Mouse (Mus musculus) MEL (cell line): ENCODE measurements around the gene Olfr1393. TPM values are rescaled to one million over a fixed set of nuclear protein-coding genes. Genes with fewer than 3 reads are reported as not detected.

Experiments
- DNase-seq: peaks from one replicate; pipeline ENCODE4 v3.0.0; 2011; ENCODE audit warnings: low read depth, low spot score
- H3K27ac ChIP-seq: 2 replicates; pipeline ENCODE4 v1.5.1; 2012; ENCODE audit warnings: low read depth, mild to moderate bottlenecking, control low read depth, low read length, moderate library complexity; ENCODE audit not compliant: control insufficient read depth
- H3K27me3 ChIP-seq, 2 experiments: fragments of 150-350 bp in 1 of 2; sonication (generic) in 1 of 2; 2 replicates each; pipeline ENCODE4 v1.6.1; 2012; ENCODE audit warnings: low read length in 2 of 2, mild to moderate bottlenecking in 2 of 2, improper control_type of control experiment in 1 of 2, moderate library complexity in 1 of 2; ENCODE audit not compliant: insufficient read depth in 2 of 2, control insufficient read depth in 1 of 2
- H3K36me3 ChIP-seq, 2 experiments: 2 replicates each; pipeline ENCODE4 v1.6.1; 2012 to 2014; ENCODE audit warnings: low read length in 2 of 2, improper control_type of control experiment in 1 of 2, inconsistent platforms in 1 of 2, mild to moderate bottlenecking in 1 of 2; ENCODE audit not compliant: insufficient read depth in 2 of 2, control insufficient read depth in 1 of 2
- H3K4me1 ChIP-seq, 2 experiments: fragments of 150-350 bp in 1 of 2; sonication (generic) in 1 of 2; 2 replicates each; pipeline ENCODE4 v1.6.1; 2012; ENCODE audit warnings: low read length in 2 of 2, improper control_type of control experiment in 1 of 2, mild to moderate bottlenecking in 1 of 2; ENCODE audit not compliant: insufficient read depth in 2 of 2, control insufficient read depth in 1 of 2
- H3K4me3 ChIP-seq, 2 experiments: fragments of 150-350 bp in 1 of 2; sonication (generic) in 1 of 2; 2 replicates each; pipeline ENCODE4 v1.5.1; 2012; ENCODE audit warnings: low read depth in 2 of 2, low read length in 2 of 2, mild to moderate bottlenecking in 2 of 2, moderate library complexity in 2 of 2, control low read depth in 1 of 2, improper control_type of control experiment in 1 of 2; ENCODE audit not compliant: control insufficient read depth in 1 of 2, insufficient read depth in 1 of 2
- H3K79me2 ChIP-seq: 2 replicates; pipeline ENCODE4 v1.6.1; 2012; ENCODE audit warnings: mild to moderate bottlenecking, low read length, moderate library complexity; ENCODE audit not compliant: control insufficient read depth, poor library complexity, insufficient read depth
- H3K9ac ChIP-seq: 2 replicates; pipeline ENCODE4 v1.6.1; 2012; ENCODE audit warnings: low read depth, mild to moderate bottlenecking, control low read depth, low read length, moderate library complexity; ENCODE audit not compliant: control insufficient read depth, poor library complexity, severe bottlenecking
- H3K9me3 ChIP-seq: fragments of 150-350 bp; sonication (generic); replicated peaks from 2 replicates; pipeline ENCODE4 v1.6.1; 2012; ENCODE audit warnings: mild to moderate bottlenecking, low read length, improper control_type of control experiment, moderate library complexity; ENCODE audit not compliant: insufficient read depth
- CHD1 ChIP-seq: IDR thresholded peaks from 2 replicates; pipeline ENCODE4 v1.6.1; 2012; ENCODE audit warnings: low read depth, mild to moderate bottlenecking, inconsistent platforms, low read length, improper control_type of control experiment
- CTCF ChIP-seq, 3 experiments: IDR thresholded peaks in 2 of 3; conservative IDR thresholded peaks in 1 of 3; 2 replicates each; pipeline ENCODE4 v1.5.1; 2011 to 2012; ENCODE audit warnings: low read length in 3 of 3, low read depth in 2 of 3, mild to moderate bottlenecking in 2 of 3, improper control_type of control experiment in 1 of 3, inconsistent platforms in 1 of 3, mixed read lengths in 1 of 3, moderate library complexity in 1 of 3; ENCODE audit not compliant: control insufficient read depth in 1 of 3, insufficient read depth in 1 of 3, poor library complexity in 1 of 3, severe bottlenecking in 1 of 3
- E2F4 ChIP-seq: IDR thresholded peaks from 2 replicates; pipeline ENCODE4 v1.6.1; 2011; ENCODE audit warnings: low read depth, low read length, improper control_type of control experiment, borderline replicate concordance
- ELF1 ChIP-seq: IDR thresholded peaks from 2 replicates; pipeline ENCODE4 v1.6.1; 2014; ENCODE audit warnings: low read depth, mild to moderate bottlenecking, inconsistent platforms, low read length, improper control_type of control experiment, moderate library complexity
- EP300 ChIP-seq, 2 experiments: IDR thresholded peaks; 2 replicates each; pipeline ENCODE4 v1.6.1; 2011; ENCODE audit warnings: improper control_type of control experiment in 2 of 2, low read length in 2 of 2, low read depth in 1 of 2, mild to moderate bottlenecking in 1 of 2
- GABPA ChIP-seq: IDR thresholded peaks from 2 replicates; pipeline ENCODE4 v1.6.1; 2012; ENCODE audit warnings: low read depth, mild to moderate bottlenecking, inconsistent platforms, low read length, improper control_type of control experiment, moderate library complexity
- GATA1 ChIP-seq: IDR thresholded peaks from 2 replicates; pipeline ENCODE4 v1.6.1; 2011; ENCODE audit warnings: low read depth, low read length, improper control_type of control experiment
- KAT2A ChIP-seq: conservative IDR thresholded peaks from 2 replicates; pipeline ENCODE4 v1.6.1; 2012; ENCODE audit warnings: low read depth, low read length, improper control_type of control experiment, inconsistent platforms
- MAX ChIP-seq: IDR thresholded peaks from 2 replicates; pipeline ENCODE4 v1.6.1; 2011; ENCODE audit warnings: low read length, improper control_type of control experiment
- MEF2A ChIP-seq: IDR thresholded peaks from 2 replicates; pipeline ENCODE4 v1.6.1; 2014; ENCODE audit warnings: low read depth, mild to moderate bottlenecking, inconsistent platforms, low read length, improper control_type of control experiment; ENCODE audit not compliant: poor library complexity, insufficient replicate concordance, severe bottlenecking; ENCODE audit errors: extremely low read depth
- MYB ChIP-seq: IDR thresholded peaks from 2 replicates; pipeline ENCODE4 v1.6.1; 2011; ENCODE audit warnings: mild to moderate bottlenecking, low read depth, low read length, improper control_type of control experiment
- POLR2AphosphoS5 ChIP-seq: IDR thresholded peaks from 2 replicates; pipeline ENCODE4 v1.6.1; 2012; ENCODE audit warnings: low read depth, borderline replicate concordance, mild to moderate bottlenecking, inconsistent platforms, low read length, moderate library complexity, mixed read lengths
- RAD21 ChIP-seq: IDR thresholded peaks from 2 replicates; pipeline ENCODE4 v1.6.1; 2011; ENCODE audit warnings: mild to moderate bottlenecking, low read depth, low read length, improper control_type of control experiment
- SIN3A ChIP-seq: IDR thresholded peaks from 2 replicates; pipeline ENCODE4 v1.6.1; 2012; ENCODE audit warnings: low read length, improper control_type of control experiment, inconsistent platforms
- SMC3 ChIP-seq: IDR thresholded peaks from 2 replicates; pipeline ENCODE4 v1.6.1; 2011; ENCODE audit warnings: low read depth, low read length, improper control_type of control experiment
- TAL1 ChIP-seq: IDR thresholded peaks from 2 replicates; pipeline ENCODE4 v1.6.1; 2012; ENCODE audit warnings: mild to moderate bottlenecking, inconsistent platforms, low read length, moderate library complexity, mixed read lengths
- TBP ChIP-seq: IDR thresholded peaks from 2 replicates; pipeline ENCODE4 v1.8.0; 2011; ENCODE audit warnings: low read depth, low read length, improper control_type of control experiment
- USF2 ChIP-seq, 2 experiments: IDR thresholded peaks; 2 replicates each; pipeline ENCODE4 v1.6.1; 2011 to 2012; ENCODE audit warnings: improper control_type of control experiment in 2 of 2, low read length in 2 of 2, borderline replicate concordance in 1 of 2, inconsistent platforms in 1 of 2, low read depth in 1 of 2, mild to moderate bottlenecking in 1 of 2; ENCODE audit not compliant: insufficient read depth in 1 of 2
- ZMIZ1 ChIP-seq: IDR thresholded peaks from 2 replicates; pipeline ENCODE4 v1.6.1; 2012; ENCODE audit warnings: low read depth, mild to moderate bottlenecking, inconsistent platforms, low read length, improper control_type of control experiment, moderate library complexity
- ZNF384 ChIP-seq: IDR thresholded peaks from 2 replicates; pipeline ENCODE4 v1.6.1; 2012; ENCODE audit warnings: low read depth, mild to moderate bottlenecking, inconsistent platforms, low read length, improper control_type of control experiment
- polyA plus RNA-seq, 2 experiments: library from polyadenylated mRNA; stranded (reverse) in 1 of 2; unstranded in 1 of 2; fragments of >175 nt in 1 of 2; fragments of >200 nt in 1 of 2; gene quantifications; 2 replicates each; pipeline versions ENCODE4 v1.2.1 to v1.2.4; 2012; ENCODE audit warnings: low replicate concordance in 2 of 2, low read depth in 1 of 2; ENCODE audit not compliant: insufficient read length in 2 of 2, insufficient read depth in 1 of 2, missing spikeins in 1 of 2
- total RNA-seq: library from RNA; depleted of rRNA; stranded (reverse); fragments of 300-350 nt; gene quantifications from 2 replicates; pipeline ENCODE4 v1.2.3, GENCODE M21; 2012; rRNA removed

Gene Olfr1393
- total and polyA plus RNA-seq, 3 experiments = not detected

- Histone ChIP-seq H3K27me3 (no peaks in the 10 kb centered on the region), H3K4me3 (no peak overlapping the region), H3K36me3 (no peaks in the 10 kb centered on the region), H3K27ac (no peak overlapping the region)
- TF ChIP-seq MYB (no peak), POLR2AphosphoS5 (no peak), SIN3A (no peak), E2F4 (no peak), USF2 (IDR thresholded peaks at IDR 0.05; ENCODE audit: borderline replicate concordance in 1 of 2, insufficient read depth in 1 of 2, low read depth in 1 of 2, low read length in 2 of 2) (no peak), MEF2A (no peak), GATA1 (no peak), TAL1 (no peak), ELF1 (no peak), CTCF (IDR thresholded peaks at IDR 0.05 in 2 of 3, conservative IDR thresholded peaks at IDR 0.05 in 1 of 3; ENCODE audit: control insufficient read depth in 1 of 3, insufficient read depth in 1 of 3, low read depth in 2 of 3, low read length in 3 of 3, poor library complexity in 1 of 3, severe bottlenecking in 1 of 3) (no peak), KAT2A (no peak), SMC3 (no peak), RAD21 (no peak), MAX (no peak), CHD1 (no peak), ZNF384 (no peak), TBP (no peak), EP300 (IDR thresholded peaks at IDR 0.05; ENCODE audit: low read depth in 1 of 2, low read length in 2 of 2) (no peak), ZMIZ1 (no peak), GABPA (no peak)
- TF ChIP-seq, all 39 proteins: peak for 0
- Histone ChIP-seq H3K79me2 (no peaks in the 10 kb centered on the region), H3K9ac (no peak overlapping the region), H3K9me3 (no peaks in the 10 kb centered on the region), H3K4me1 (no peaks in the 10 kb centered on the region)
- no peak for DNase-seq
These were observed 51.6 kb downstream of the Olfr1393 start for GRCm38 (mm10) chr11:49329686-49330085.

Other genes with a start within 250 kb of the Olfr1393 start
- 0.08 and 0.16 TPM in 2 replicates for gene 9930111J21Rik2, start 227.1 kb upstream of the Olfr1393 start, total RNA-seq
- gene 9930111J21Rik2, start 227.1 kb upstream of the Olfr1393 start, polyA plus RNA-seq = under 1 TPM in 1 of 2 experiments, not detected in 1; 0.04 TPM
- gene Tgtp2, start 214.1 kb upstream of the Olfr1393 start, total RNA-seq = 0.75 and 0.77 TPM in 2 replicates
- gene Tgtp2, start 214.1 kb upstream of the Olfr1393 start, polyA plus RNA-seq = under 1 TPM in 1 of 2 experiments, not detected in 1; 0.54 TPM
- 35.2 and 48.0 TPM in 2 replicates for gene Ifi47, start 201.7 kb upstream of the Olfr1393 start, total RNA-seq
- gene Ifi47, start 201.7 kb upstream of the Olfr1393 start, polyA plus RNA-seq = 10 to 100 TPM in 1 of 2 experiments, not detected in 1; 26.4 TPM
- gene Olfr1396, start 163.4 kb upstream of the Olfr1393 start, total RNA-seq = not detected in 2 replicates
- gene Olfr1396, start 163.4 kb upstream of the Olfr1393 start, polyA plus RNA-seq = under 1 TPM in 1 of 2 experiments, not detected in 1; 0.06 TPM
- gene Olfr1395, start 136.0 kb upstream of the Olfr1393 start, total RNA-seq = not detected in 2 replicates
- gene Olfr1395, start 136.0 kb upstream of the Olfr1393 start, polyA plus RNA-seq = not detected
- not detected in 2 replicates for gene Olfr1394, start 123.9 kb upstream of the Olfr1393 start, total RNA-seq
- not detected for gene Olfr1394, start 123.9 kb upstream of the Olfr1393 start, polyA plus RNA-seq
- gene Btnl9, start 91.1 kb upstream of the Olfr1393 start, total RNA-seq = not detected in 2 replicates
- under 1 TPM in 1 of 2 experiments, not detected in 1; 0.03 TPM for gene Btnl9, start 91.1 kb upstream of the Olfr1393 start, polyA plus RNA-seq
- gene Zfp62, start 75.0 kb upstream of the Olfr1393 start, total RNA-seq = 30.8 and 31.8 TPM in 2 replicates
- 100 to 1,000 TPM in 1 of 2 experiments, 10 to 100 TPM in 1; 16.7 to 132 TPM for gene Zfp62, start 75.0 kb upstream of the Olfr1393 start, polyA plus RNA-seq
- 41.1 and 41.9 TPM in 2 replicates for gene Mgat1, start 34.1 kb upstream of the Olfr1393 start, total RNA-seq
- 10 to 100 TPM in 1 of 2 experiments, not detected in 1; 44.3 TPM for gene Mgat1, start 34.1 kb upstream of the Olfr1393 start, polyA plus RNA-seq
- gene Olfr1392, start 7.0 kb downstream of the Olfr1393 start, total RNA-seq = not detected in 2 replicates
- gene Olfr1392, start 7.0 kb downstream of the Olfr1393 start, polyA plus RNA-seq = not detected
- not detected in 2 replicates for gene Olfr10, start 26.4 kb downstream of the Olfr1393 start, total RNA-seq
- gene Olfr10, start 26.4 kb downstream of the Olfr1393 start, polyA plus RNA-seq = not detected
- not detected in 2 replicates for gene Olfr1391, start 44.4 kb downstream of the Olfr1393 start, total RNA-seq
- not detected for gene Olfr1391, start 44.4 kb downstream of the Olfr1393 start, polyA plus RNA-seq
- not detected in 2 replicates for gene Olfr1390, start 56.9 kb downstream of the Olfr1393 start, total RNA-seq
- gene Olfr1390, start 56.9 kb downstream of the Olfr1393 start, polyA plus RNA-seq = not detected
- not detected in 2 replicates for gene Olfr1389, start 144.8 kb downstream of the Olfr1393 start, total RNA-seq
- not detected for gene Olfr1389, start 144.8 kb downstream of the Olfr1393 start, polyA plus RNA-seq
- gene Olfr1388, start 158.3 kb downstream of the Olfr1393 start, total RNA-seq = 0.10 and 0.15 TPM in 2 replicates
- 100 to 1,000 TPM in 1 of 2 experiments, not detected in 1; 974 TPM for gene Olfr1388, start 158.3 kb downstream of the Olfr1393 start, polyA plus RNA-seq
- gene Olfr1387, start 177.0 kb downstream of the Olfr1393 start, total RNA-seq = not detected in 2 replicates
- gene Olfr1387, start 177.0 kb downstream of the Olfr1393 start, polyA plus RNA-seq = not detected
- gene Olfr1386, start 186.7 kb downstream of the Olfr1393 start, total RNA-seq = not detected in 2 replicates
- gene Olfr1386, start 186.7 kb downstream of the Olfr1393 start, polyA plus RNA-seq = not detected
- not detected in 2 replicates for gene Olfr1385, start 210.8 kb downstream of the Olfr1393 start, total RNA-seq
- gene Olfr1385, start 210.8 kb downstream of the Olfr1393 start, polyA plus RNA-seq = not detected
- gene Olfr1384, start 228.4 kb downstream of the Olfr1393 start, total RNA-seq = not detected in 2 replicates
- not detected for gene Olfr1384, start 228.4 kb downstream of the Olfr1393 start, polyA plus RNA-seq
- not detected in 2 replicates for gene Olfr1383, start 241.3 kb downstream of the Olfr1393 start, total RNA-seq
- gene Olfr1383, start 241.3 kb downstream of the Olfr1393 start, polyA plus RNA-seq = not detected
- gene Olfr1382, start 249.9 kb downstream of the Olfr1393 start, total RNA-seq = not detected in 2 replicates
- gene Olfr1382, start 249.9 kb downstream of the Olfr1393 start, polyA plus RNA-seq = under 1 TPM in 1 of 2 experiments, not detected in 1; 0.03 TPM